Comparison of ENCODE assay signal across 7 mouse cellular contexts in the genomic region with DNA sequence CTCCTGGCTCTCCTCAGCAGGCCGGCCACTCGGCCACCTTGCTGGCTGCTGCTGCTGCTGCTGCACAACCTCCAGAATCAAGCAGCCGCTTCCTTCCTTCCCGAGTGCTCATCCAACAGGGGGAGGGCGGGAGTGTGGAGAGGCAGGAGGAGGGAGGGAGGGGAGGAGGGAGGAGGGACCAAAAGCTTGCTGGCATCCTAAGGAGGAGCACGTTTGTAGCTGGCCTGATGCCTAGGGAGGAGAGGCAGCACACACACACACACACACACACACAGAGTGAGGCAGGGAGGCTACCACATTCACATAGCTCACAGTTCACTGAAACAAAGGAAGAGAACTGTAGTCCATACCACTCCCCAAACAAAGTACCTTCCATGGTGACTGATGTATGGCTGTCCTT.
DNase-seq lines count a peak whose midpoint lies in the region; ATAC-seq and TF ChIP-seq lines count a peak whose summit lies in the region.

No protein-coding gene starts in this region.

- WGBS in lung, embryonic 14.5 days = 8% methylated on average over 6 of the region's 6 CpGs
- WGBS in embryonic facial prominence, embryonic 13.5 days = 5% methylated on average over 6 of the region's 6 CpGs
- 2% methylated on average over 6 of the region's 6 CpGs for WGBS in hindbrain, postnatal 0 days
- 10% methylated on average over 6 of the region's 6 CpGs for WGBS in limb, embryonic 15.5 days

- DNase-seq in lung, embryonic 14.5 days = peak; percentile 88
- no peak for DNase-seq in lung, postnatal 25 days (ENCODE audit: low spot score)
- DNase-seq in hindbrain, postnatal 0 days (ENCODE audit: low spot score) = peak; percentile 92
- peak; percentile 67 to 70 for DNase-seq in right cerebral cortex, adult 2 months (ENCODE audit: low spot score in 2 of 2)
- DNase-seq in thymus, adult 18-20 months = no peak

- H3K4me3 ChIP-seq in lung, embryonic 14.5 days (ENCODE audit: low read depth, low read length) = no peak overlapping the region
- H3K4me3 ChIP-seq in embryonic facial prominence, embryonic 13.5 days = peak overlapping the region; percentile 26
- peak overlapping the region; percentile 11 for H3K4me3 ChIP-seq in hindbrain, postnatal 0 days (ENCODE audit: low read length)
- no peak overlapping the region for H3K4me3 ChIP-seq in limb, embryonic 15.5 days

- H3K9me3 ChIP-seq in lung, embryonic 14.5 days (ENCODE audit: low read depth, low read length) = no peaks in the 10 kb centered on the region
- H3K9me3 ChIP-seq in embryonic facial prominence, embryonic 13.5 days = no peaks in the 10 kb centered on the region
- no peaks in the 10 kb centered on the region for H3K9me3 ChIP-seq in hindbrain, postnatal 0 days (ENCODE audit: low read length)
- no peaks in the 10 kb centered on the region for H3K9me3 ChIP-seq in limb, embryonic 15.5 days

- H3K4me1 ChIP-seq in lung, embryonic 14.5 days (ENCODE audit: insufficient read depth) = peaks cover 22% of the 10 kb centered on the region
- H3K4me1 ChIP-seq in embryonic facial prominence, embryonic 13.5 days = peaks cover 56% of the 10 kb centered on the region
- peaks cover 57% of the 10 kb centered on the region for H3K4me1 ChIP-seq in hindbrain, postnatal 0 days (ENCODE audit: insufficient read depth, low read length)
- H3K4me1 ChIP-seq in limb, embryonic 15.5 days = peaks cover 45% of the 10 kb centered on the region

- H3K4me2 ChIP-seq in lung, embryonic 14.5 days = 0 out of 2 replicates have a peak overlapping the region, but pooled peaks have one; percentile 2
- peak overlapping the region; percentile 55 for H3K4me2 ChIP-seq in embryonic facial prominence, embryonic 13.5 days
- H3K4me2 ChIP-seq in hindbrain, postnatal 0 days (ENCODE audit: low read depth, low read length) = peak overlapping the region; percentile 54
- H3K4me2 ChIP-seq in limb, embryonic 15.5 days = peak overlapping the region; percentile 0; the same call in 1 of the 2 replicates

- H3K36me3 ChIP-seq in lung, embryonic 14.5 days (ENCODE audit: insufficient read depth) = peaks cover 16% of the 10 kb centered on the region
- peaks cover 27% of the 10 kb centered on the region for H3K36me3 ChIP-seq in embryonic facial prominence, embryonic 13.5 days
- H3K36me3 ChIP-seq in hindbrain, postnatal 0 days (ENCODE audit: insufficient read depth, low read length) = peaks cover 2% of the 10 kb centered on the region; the same call in 1 of the 2 replicates
- H3K36me3 ChIP-seq in limb, embryonic 15.5 days = peaks cover 39% of the 10 kb centered on the region

- peak; percentile 81 for ATAC-seq in lung, embryonic 14.5 days (ENCODE audit: insufficient read depth)
- peak; percentile 29; the same call in 1 of the 2 replicates for ATAC-seq in embryonic facial prominence, embryonic 13.5 days (ENCODE audit: insufficient number of reproducible peaks, insufficient read depth, low FRiP score, low TSS enrichment, low read depth)
- peak; percentile 77 for ATAC-seq in hindbrain, postnatal 0 days
- peak; percentile 70 for ATAC-seq in limb, embryonic 15.5 days (ENCODE audit: insufficient number of reproducible peaks, low FRiP score, low TSS enrichment, low read depth)

- peak overlapping the region; percentile 65 for H3K27ac ChIP-seq in lung, embryonic 14.5 days (ENCODE audit: low read depth)
- peak overlapping the region; percentile 83 for H3K27ac ChIP-seq in embryonic facial prominence, embryonic 13.5 days
- H3K27ac ChIP-seq in hindbrain, postnatal 0 days = peak overlapping the region; percentile 79
- H3K27ac ChIP-seq in limb, embryonic 15.5 days = 0 out of 2 replicates have a peak overlapping the region, but pooled peaks have one; percentile 61

- no peaks in the 10 kb centered on the region for H3K27me3 ChIP-seq in lung, embryonic 14.5 days (ENCODE audit: insufficient read depth, low read length)
- no peaks in the 10 kb centered on the region for H3K27me3 ChIP-seq in embryonic facial prominence, embryonic 13.5 days
- H3K27me3 ChIP-seq in hindbrain, postnatal 0 days (ENCODE audit: insufficient read depth, low read length) = no peaks in the 10 kb centered on the region
- no peaks in the 10 kb centered on the region for H3K27me3 ChIP-seq in limb, embryonic 15.5 days

- peak; percentile 23 for TF ChIP-seq CTCF in lung, embryonic 14.5 days (IDR thresholded peaks at IDR 0.05; ENCODE audit: low read depth)
- TF ChIP-seq CTCF in hindbrain, postnatal 0 days (IDR thresholded peaks at IDR 0.05; ENCODE audit: low read depth) = no peak; the same call in 1 of the 2 replicates

- no peak overlapping the region for H3K9ac ChIP-seq in lung, embryonic 14.5 days
- peak overlapping the region; percentile 55 for H3K9ac ChIP-seq in embryonic facial prominence, embryonic 13.5 days
- peak overlapping the region; percentile 53 for H3K9ac ChIP-seq in hindbrain, postnatal 0 days (replicated peaks; ENCODE audit: low read length)
- no peak overlapping the region for H3K9ac ChIP-seq in limb, embryonic 15.5 days

Comparison
In these comparisons a context has a peak if more than half of its experiments do, and no peak if none do; other contexts are left out.
1. DNase-seq: peak in lung, embryonic 14.5 days (single experiment), hindbrain, postnatal 0 days (single experiment) and right cerebral cortex, adult 2 months (2 of 2); none in lung, postnatal 25 days (single experiment) and thymus, adult 18-20 months (0 of 2).
2. ATAC-seq: peak in every context shown above with its lines; median percentile 81 in lung, embryonic 14.5 days; 77 in hindbrain, postnatal 0 days; 70 in limb, embryonic 15.5 days; 29 in embryonic facial prominence, embryonic 13.5 days.
3. H3K4me2 ChIP-seq: peak in every context shown above with its lines; median percentile 55 in embryonic facial prominence, embryonic 13.5 days; 54 in hindbrain, postnatal 0 days; 2 in lung, embryonic 14.5 days; 0 in limb, embryonic 15.5 days.
4. H3K4me3 ChIP-seq: peak in embryonic facial prominence, embryonic 13.5 days (single experiment) and hindbrain, postnatal 0 days (single experiment); none in lung, embryonic 14.5 days (single experiment) and limb, embryonic 15.5 days (single experiment).
5. H3K9ac ChIP-seq: peak in embryonic facial prominence, embryonic 13.5 days (single experiment) and hindbrain, postnatal 0 days (single experiment); none in lung, embryonic 14.5 days (single experiment) and limb, embryonic 15.5 days (single experiment).
6. Peak in every context shown above with its lines, with median percentiles within 50 percentile points of each other: H3K27ac ChIP-seq.